Mouse (Mus musculus) brain, embryonic 14.5 days (tissue): ENCODE data around the gene Katnb1. TPM values are rescaled to one million over a fixed set of nuclear protein-coding genes. Genes with fewer than 3 reads are reported as not detected.

Source experiments
- DNase-seq: peaks from one replicate; pipeline ENCODE4 v3.0.0-alpha.2; 2011; ENCODE audit warnings: low read depth
- CTCF ChIP-seq: fragments of 200-500 bp; IDR thresholded peaks from 2 replicates; pipeline ENCODE4 v1.5.1; 2012; ENCODE audit warnings: inconsistent platforms, mild to moderate bottlenecking, moderate library complexity, borderline replicate concordance; ENCODE audit not compliant: insufficient read depth, insufficient read length; ENCODE audit errors: extremely low read depth
- POLR2A ChIP-seq: fragments of 200-500 bp; IDR thresholded peaks from 2 replicates; pipeline ENCODE4 v1.6.1; 2012; ENCODE audit warnings: mild to moderate bottlenecking, inconsistent platforms, borderline replicate concordance; ENCODE audit not compliant: poor library complexity, insufficient read depth, insufficient read length, severe bottlenecking; ENCODE audit errors: extremely low read depth
- polyA plus RNA-seq: library from polyadenylated mRNA; depleted of rRNA; stranded (reverse); fragments of >200 nt; gene quantifications from 2 replicates; pipeline ENCODE4 v1.2.3, GENCODE M21; 2012; rRNA removed

The Katnb1 gene
- polyA plus RNA-seq, 1 experiment = 56.2 TPM

- DNase-seq = peak; percentile 67
- no peak for TF ChIP-seq CTCF
- no peak for TF ChIP-seq POLR2A
These were observed 63.0 kb downstream of the Katnb1 start for GRCm38 (mm10) chr8:95143805-95144630.

DNA sequence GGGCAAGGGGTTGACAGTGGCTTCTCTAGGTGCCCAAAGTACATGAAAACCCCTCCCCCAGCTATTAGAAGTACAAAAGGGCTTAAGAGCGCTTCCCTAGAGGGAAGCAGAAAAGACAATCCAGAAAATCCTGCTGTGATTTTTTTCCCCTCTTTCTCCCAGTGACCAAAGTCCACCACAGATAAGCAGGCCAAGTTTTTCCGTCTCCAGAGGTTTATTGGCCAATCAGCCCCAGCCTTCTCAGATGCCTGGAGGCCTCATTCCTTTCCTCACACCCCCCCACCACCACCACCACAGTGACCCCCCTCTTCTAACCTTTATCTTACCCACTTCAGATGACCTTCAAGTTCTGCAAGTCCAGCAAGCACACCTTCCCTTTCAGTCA is 63.6 kb downstream of the Katnb1 start:
- TF ChIP-seq POLR2A (no peak), CTCF (no peak)
- DNase-seq = no peak

DNA sequence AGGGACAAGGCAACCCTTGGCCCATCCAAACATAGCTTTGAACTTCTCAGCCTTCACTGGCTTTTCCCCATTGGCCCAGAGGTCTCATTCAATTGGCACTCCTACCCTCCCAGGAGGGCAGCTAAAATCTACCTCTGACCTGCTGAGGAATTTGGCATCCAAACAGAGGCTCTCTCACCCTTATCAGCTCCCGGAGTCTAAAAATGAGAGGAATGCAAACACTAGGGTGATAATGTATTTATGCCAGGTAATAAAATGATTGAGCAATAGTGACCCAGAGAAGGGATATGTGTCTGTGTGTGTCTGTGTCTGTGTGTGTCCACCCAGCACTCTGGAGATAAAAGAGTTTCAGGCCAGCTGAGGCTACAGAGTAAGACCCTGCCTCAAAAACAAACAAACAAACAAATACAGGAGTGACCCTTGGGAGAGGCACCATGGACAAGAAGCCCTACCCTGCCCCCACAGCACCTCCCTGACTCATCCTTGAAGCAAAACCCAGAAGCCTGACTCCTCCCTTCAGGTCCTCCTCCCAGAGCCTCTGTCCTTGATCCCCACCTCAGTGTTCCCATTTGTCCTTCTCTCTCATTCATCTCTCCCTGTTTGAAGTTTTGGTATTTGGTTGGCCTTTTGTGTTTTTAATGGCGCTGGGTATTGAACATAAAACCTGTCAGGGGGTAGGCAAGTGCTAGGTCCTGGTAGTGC is 65.2 kb downstream of the Katnb1 start:
- TF ChIP-seq POLR2A (no peak), CTCF (no peak)
- DNase-seq = no peak

DNA sequence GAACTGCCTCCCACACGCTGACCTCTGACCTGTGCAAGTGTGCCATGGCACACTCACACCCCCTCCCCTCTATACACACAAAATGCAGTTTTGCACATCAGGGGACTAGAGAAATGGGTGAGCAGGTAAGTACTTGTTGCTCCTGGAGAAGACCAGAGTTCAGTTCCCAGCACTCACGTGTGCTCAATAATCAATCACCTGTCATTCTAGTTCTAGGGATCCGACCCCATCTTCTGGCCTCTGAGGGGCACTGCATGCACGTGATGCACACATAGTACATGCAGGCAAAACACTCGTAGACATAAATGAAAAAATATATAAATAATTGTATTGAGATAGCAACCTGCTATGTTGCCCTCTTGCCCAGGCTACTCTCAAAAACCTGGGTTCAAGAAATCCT is 65.9 kb downstream of the Katnb1 start:
- TF ChIP-seq POLR2A (no peak), CTCF (no peak)
- no peak for DNase-seq

- TF ChIP-seq POLR2A (no peak), CTCF (no peak)
- DNase-seq = no peak
These were observed 68.4 kb downstream of the Katnb1 start for GRCm38 (mm10) chr8:95149426-95149825.

GRCm38 (mm10) chr8:95150608-95151007 is 69.6 kb downstream of the Katnb1 start:
- TF ChIP-seq CTCF (no peak), POLR2A (no peak)
- DNase-seq = no peak

Other genes with a start within 250 kb of the Katnb1 start
- 60.1 and 62.3 TPM in 2 replicates for gene Coq9, start 242.9 kb upstream of the Katnb1 start, polyA plus RNA-seq
- gene Ciapin1, start 242.8 kb upstream of the Katnb1 start, polyA plus RNA-seq = 81.3 and 82.0 TPM in 2 replicates
- gene Polr2c, start 223.7 kb upstream of the Katnb1 start, polyA plus RNA-seq = 98.3 and 144 TPM in 2 replicates
- 82.4 and 85.0 TPM in 2 replicates for gene Dok4, start 204.9 kb upstream of the Katnb1 start, polyA plus RNA-seq
- gene Ccdc102a, start 163.1 kb upstream of the Katnb1 start, polyA plus RNA-seq = 9.0 and 11.1 TPM in 2 replicates
- 0.27 and 0.28 TPM in 2 replicates for gene Adgrg5, start 157.5 kb upstream of the Katnb1 start, polyA plus RNA-seq
- 468 and 636 TPM in 2 replicates for gene Adgrg1, start 106.4 kb upstream of the Katnb1 start, polyA plus RNA-seq
- 2.1 and 3.0 TPM in 2 replicates for gene Adgrg3, start 63.5 kb upstream of the Katnb1 start, polyA plus RNA-seq
- gene Drc7, start 26.1 kb upstream of the Katnb1 start, polyA plus RNA-seq = 2.0 and 4.2 TPM in 2 replicates
- 26.3 and 31.1 TPM in 2 replicates for gene Kifc3, start 121.6 kb downstream of the Katnb1 start, polyA plus RNA-seq
- gene Cngb1, start 225.4 kb downstream of the Katnb1 start, polyA plus RNA-seq = 0.35 and 0.53 TPM in 2 replicates
- gene Tepp, start 229.4 kb downstream of the Katnb1 start, polyA plus RNA-seq = 0.83 and 1.7 TPM in 2 replicates